Mouse (Mus musculus): ENCODE measurements around the gene Kcnmb4.

Gene Kcnmb4

DNA sequence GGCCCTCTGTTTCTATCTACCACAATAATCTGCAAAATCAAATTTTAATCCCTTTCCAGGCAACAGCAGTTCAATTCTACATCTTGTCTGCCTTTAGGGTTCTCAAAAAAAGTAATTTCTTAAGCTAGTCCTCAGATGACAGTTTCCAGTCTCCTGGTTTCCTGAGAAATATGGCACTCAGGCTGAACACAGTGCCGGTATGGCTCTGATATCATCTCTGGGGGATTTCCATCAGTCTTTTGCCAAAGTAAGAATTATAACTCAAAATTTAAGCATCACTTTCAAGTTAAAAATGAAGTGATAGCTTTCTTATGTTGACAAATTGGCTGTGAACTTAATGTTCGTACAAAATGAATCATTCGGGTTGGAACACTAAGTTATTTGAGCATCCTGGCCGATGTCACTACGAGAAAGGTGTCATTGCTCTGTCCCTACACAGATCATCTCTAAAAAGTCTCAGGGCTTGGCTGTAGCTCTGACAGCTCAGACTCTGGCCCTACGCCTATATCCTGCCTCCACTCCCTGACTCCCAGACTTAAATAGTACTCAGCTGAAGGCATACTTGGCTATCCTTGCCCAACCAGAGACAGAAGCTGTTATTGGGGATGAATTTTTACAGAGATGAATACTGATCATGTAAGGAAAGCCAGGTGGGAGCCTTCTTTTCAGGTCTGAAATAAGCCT, 70.8 kb downstream of the Kcnmb4 start:
- DNase-seq (ENCODE audit: inconsistent ontology term): no peak

DNA sequence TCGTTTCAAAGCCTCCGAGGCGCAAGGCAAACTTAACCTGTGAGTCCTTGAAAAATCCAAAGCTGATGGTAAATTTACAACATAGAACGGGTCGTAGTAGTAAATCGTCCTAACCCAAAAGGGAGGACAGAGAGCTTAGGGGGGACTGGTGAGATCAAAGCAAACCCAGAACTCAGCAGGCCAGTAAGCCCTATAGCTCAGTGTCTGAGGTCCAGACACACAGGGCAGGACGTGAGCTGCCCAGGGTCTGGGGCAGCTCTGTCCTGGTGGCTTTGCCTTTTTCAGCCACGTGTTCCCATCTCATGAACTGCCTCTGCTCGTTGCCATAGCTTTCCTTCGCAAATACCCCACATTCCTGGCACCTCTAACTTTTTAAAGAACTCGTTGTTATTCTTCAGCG, 75.7 kb downstream of the Kcnmb4 start:
- no peak for DNase-seq (ENCODE audit: inconsistent ontology term)

DNA sequence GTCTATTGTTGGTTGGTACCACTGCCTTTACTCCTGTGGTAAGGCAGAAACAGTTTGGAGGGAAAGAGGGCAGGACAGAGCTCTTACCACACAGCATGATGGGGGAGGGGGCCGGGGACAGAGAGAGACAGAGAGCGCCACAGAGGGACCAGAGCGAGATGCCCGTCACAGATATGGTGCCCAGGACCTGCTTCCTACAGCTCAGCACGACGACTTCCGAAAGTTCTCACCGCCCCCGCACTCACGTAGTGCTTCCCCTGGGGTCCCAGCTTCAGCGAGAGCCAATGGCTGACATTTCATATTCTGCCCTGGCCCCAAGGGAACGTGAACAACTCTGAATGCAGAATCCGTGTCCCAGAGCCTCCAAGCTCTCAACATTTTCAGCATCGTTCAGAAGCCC, 76.1 kb downstream of the Kcnmb4 start:
- DNase-seq (ENCODE audit: inconsistent ontology term): no peak

DNA sequence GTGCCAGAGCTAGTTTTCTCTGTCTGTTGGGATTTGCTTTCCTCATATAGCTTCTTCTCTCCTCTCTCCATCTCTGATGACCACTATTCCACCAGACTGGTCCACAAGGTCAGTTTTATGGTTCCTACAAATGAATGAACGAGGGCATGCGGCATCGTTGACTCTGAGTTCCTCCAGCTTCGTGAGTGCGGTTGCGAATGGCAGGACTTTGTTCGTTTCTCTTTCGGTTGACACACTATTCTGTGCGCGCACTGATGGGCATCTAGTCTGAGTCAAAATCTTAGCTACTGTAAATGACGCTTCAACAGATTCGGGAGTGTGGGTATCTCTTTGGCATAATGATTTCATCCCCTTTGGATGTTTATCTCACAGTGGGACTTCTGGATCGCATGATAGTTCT, 76.7 kb downstream of the Kcnmb4 start:
- DNase-seq (ENCODE audit: inconsistent ontology term): no peak

DNA sequence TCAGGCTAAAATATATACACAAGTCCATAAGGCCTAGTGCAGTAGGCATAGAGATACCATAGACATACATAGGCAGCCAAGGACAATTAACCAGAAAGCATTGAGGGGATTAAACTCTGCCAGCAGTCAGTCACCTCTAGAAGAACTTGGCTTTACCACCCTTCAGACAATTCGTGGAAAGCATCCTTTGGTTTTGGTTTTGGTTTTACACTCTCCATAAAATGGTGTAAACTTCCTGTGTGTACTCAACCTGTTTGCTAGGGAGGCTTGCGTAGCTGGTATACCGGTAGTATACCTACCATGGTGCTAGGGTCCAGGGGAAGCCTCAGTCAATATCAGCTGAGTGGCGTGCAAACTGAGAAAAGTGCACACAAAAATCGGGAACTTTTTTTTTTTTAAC, 77.4 kb downstream of the Kcnmb4 start:
- no peak for DNase-seq (ENCODE audit: inconsistent ontology term)

DNA sequence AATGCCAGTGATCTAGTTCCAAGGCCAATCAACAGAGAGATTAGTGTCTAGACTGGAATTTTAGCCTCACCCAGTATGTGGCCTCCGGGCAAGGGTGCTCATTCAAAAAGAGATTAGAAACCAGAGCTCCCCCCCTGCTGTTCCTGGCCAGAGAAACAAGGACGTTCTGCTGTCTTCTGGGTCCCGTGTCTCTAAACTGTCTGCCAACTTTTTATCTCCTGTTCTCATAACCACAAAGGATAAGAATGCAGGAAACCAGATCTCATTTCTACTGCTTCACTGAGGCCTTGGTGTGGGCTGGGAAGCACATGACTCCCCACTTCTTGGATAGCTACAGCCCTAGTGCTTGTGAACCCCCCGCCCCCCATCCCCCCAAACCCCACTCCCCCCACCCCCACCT, 79.1 kb downstream of the Kcnmb4 start:
- DNase-seq (ENCODE audit: inconsistent ontology term): peak; percentile 93

DNA sequence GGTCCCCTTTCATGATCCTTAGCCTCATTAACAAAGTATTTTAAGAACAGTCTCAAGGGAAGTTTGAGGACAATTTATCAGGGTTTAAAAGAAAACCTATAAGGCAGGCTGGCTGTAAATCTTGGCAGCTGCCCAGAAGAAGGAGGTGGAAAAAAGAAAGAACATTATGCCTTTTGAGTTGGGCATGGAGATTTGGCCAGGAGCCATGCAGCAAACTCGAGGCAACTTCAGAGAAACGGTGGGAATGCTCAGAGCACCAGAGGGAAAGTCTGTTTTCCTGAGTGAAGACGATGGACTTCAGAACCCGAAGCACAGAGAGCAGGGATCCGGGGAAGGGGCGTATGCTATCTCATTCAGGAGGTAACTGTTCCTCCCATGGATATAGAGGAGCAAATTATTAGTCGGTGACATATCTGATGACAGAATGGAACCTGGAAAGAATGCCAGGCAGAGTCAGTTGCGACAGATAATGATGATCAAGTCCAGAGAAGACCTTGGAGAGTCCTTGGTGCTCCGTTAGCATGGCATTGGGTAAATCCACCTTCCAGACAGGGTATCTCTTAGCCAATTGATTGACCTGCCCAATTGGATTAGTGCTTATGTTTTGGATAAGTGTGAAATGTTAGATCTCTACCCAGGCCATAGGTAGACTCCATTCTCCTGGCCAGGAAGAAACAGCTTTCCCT, 79.7 kb downstream of the Kcnmb4 start:
- DNase-seq (ENCODE audit: inconsistent ontology term): peak; percentile 36

DNA sequence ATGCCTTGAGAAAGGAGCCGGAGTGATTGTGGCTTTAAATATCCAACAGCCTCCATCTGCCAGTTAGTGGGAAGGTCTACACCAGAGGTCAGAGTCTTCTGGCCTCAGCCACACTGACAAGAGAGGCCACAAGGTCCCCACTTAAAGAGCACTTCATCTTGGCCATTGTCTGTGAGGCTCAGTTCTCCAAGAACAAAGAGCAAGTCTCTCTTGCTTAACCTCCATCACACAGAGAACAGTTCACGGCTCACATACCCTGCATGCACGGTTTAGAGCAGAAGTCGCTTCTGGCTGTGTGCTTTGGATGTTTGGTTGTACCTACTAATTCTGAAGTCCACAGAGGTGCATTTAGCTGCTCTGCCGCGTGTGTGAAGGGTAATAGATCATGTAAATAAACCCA, 84.8 kb downstream of the Kcnmb4 start:
- DNase-seq (ENCODE audit: inconsistent ontology term): no peak

DNA sequence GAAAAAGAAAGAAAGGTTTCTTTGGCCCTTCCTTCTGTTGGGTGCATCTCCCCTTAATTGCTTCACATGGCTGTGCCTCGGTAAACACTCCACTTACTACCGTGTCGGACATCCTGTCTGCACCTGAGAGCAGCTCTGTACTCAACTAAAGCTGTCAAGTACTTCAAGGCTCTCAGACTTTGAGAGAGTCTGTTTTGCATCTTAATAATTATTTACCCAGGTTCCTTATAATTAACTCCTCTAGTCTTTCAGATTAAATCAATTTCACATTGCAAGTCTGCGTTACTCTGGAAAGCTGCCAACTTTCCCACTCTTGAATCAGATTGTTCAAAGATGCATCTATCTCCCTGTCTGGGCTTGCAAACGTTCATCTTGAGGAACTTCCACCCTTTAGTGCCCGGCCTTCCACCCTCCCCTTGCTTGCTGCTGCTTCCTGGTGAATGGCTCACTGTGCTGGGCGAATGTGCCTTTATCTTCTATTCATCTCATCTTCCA, 87.2 kb downstream of the Kcnmb4 start:
- DNase-seq (ENCODE audit: inconsistent ontology term): no peak

DNA sequence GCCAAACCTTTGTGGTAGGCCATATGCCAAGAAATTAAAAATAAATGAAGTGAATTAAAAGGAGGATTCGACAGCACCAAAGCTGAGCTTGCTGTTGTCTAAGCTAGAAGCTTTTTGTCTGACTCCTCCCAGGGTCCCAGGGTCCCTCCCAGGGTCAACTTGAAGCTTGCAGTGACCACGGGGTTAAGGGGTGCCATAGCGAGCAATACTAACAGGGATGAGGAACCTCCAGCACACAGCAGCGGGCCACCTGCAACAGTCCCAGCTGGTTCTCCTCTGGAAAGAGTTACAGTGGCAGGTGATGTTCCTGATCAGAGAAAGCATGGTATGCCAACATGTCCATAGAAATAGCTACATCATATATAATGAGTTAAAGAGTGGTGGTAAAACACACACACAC, 89.3 kb downstream of the Kcnmb4 start:
- DNase-seq (ENCODE audit: inconsistent ontology term): no peak

DNA sequence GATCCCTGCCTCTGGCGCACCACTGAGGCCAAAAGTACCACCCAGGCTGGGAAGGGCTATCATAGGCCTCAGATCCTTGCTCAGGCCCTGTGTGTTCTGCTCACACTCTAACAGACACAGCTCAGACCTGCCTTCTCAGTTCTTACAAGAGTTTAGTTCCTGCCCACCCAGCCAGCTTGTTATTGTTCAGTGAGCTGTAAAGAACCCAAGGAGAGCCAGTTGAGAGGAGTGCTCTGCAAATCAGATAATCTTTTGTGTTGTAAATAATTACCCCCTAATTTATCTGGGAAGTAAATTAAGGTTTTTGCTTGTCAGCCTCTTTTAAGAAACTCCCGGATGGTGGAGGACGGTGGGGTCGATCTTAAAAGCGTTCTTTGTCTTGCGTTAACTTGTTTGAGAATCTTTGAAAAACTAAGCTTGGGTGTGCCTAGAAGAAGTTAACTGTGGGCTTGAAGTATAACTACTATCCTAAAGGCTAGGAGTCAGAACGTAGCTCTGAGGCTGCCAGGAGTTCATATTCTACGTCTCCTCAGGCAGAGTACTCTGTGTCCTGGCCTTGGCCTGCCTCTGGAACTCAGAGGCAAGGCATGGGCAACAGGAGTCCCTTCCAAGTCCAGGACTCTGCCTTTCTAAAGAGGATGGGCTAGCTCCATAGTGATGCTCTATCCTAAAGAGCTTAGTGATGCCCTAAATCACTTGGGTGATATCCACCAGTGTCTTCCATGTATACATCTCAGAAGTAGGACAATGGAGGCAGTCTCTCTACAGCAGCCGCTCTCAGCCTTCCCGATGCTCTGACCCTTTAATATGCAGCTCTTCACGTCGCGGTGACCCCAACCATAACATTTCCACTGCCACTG, 90.6 kb downstream of the Kcnmb4 start:
- peak; percentile 52 for DNase-seq (ENCODE audit: inconsistent ontology term)

DNA sequence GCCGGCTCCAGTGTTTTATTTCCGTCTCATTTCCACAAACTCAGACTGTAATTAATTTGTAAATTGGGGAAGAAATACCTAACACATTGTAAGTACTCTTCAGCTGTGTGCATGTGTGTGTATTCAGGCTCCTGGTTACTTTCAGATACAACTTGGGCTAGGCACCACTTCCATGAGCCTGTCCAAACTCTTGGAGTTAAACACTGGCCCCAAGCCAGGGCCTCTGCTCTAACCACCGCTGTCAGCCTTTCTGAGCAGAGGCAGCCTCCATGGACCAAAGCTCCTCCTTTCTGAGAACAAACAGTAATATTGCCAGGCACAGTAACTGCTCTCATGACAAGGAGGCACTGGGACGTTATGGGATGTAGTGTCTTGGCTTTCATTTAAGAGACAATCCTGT, 96.8 kb downstream of the Kcnmb4 start:
- DNase-seq (ENCODE audit: inconsistent ontology term): no peak

DNA sequence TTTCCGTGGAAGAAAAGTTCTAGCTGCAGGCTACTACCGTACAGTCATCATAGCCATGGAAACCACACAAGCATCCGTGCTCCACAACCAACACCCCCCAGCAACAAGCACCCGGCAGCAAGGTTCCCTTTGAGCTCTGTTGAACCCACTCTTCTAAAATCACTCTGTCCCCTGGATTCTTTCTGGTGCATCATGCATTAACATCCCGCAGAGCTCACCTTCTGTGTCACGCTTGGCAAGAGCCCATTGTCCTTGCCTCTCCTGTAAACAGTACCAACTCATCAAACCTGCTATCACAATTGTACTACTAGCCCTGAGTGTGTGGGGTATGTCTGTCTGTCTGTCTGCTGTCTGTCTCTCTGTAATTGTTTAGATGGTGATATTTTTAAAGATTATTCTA, 99.6 kb downstream of the Kcnmb4 start:
- no peak for DNase-seq (ENCODE audit: inconsistent ontology term)

DNA sequence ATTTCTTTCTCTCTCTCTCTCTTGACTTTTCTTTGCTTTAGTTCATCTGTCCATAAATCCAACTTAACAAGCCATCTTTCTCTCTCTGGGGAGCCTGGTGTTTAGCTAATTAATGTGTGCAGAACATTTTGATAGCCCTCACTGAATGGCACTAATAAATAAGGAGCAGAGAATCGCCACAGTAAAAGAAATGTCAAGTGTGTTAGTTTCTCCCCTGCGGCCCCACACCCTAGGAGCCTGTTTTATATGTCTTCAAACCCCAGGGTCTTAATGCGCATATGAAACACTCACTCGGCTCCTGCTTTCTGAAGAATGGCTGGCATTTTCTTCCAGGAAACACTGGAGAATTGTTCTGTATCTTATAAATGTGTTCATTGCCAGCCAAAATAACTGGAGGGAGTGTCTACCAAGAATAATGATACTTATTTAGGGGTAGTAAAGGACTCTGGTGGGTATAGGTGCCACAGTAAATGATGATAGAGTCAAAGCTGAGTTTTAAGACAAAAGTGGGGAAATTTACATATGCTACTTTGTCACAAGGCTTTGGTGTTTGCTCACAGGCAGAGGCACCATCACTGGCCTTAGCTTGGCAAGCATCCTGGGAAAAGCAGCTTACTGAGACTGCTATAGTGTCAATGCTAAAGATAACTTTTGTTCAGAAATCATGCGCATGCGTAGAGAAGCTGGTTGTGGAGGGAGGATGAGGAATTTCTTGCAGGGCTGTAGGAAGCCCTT, 102.5 kb downstream of the Kcnmb4 start:
- DNase-seq (ENCODE audit: inconsistent ontology term): no peak

All from Muller cell, postnatal 12 days (primary cell).